Mouse (Mus musculus): ENCODE results near the gene Mbl2. TPM values are rescaled to one million over a fixed set of nuclear protein-coding genes. Genes with fewer than 3 reads are reported as not detected.

Gene Mbl2
- total RNA-seq (2014; rRNA removed): 818 and 1,110 TPM in 2 replicates
- polyA plus RNA-seq (2012; rRNA removed): 406 and 415 TPM in 2 replicates

GRCm38 (mm10) chr19:30232691-30233090 is at the start of gene Mbl2:
Mbl2 (plus strand) TSS chr19:30232942.
- WGBS: 29% methylated on average over 3 of the region's 3 CpGs
- Histone ChIP-seq H3K27me3 (ENCODE audit: control insufficient read depth, insufficient read depth, low read length) (no peaks in the 10 kb centered on the region), H3K36me3 (ENCODE audit: control insufficient read depth, insufficient read depth, low read length) (peaks cover 9% of the 10 kb centered on the region), H3K4me1 (ENCODE audit: control insufficient read depth, insufficient read depth, low read length) (peaks cover 28% of the 10 kb centered on the region), H3K4me3 (ENCODE audit: insufficient read depth, low read depth, low read length) (peak within 1 kb of the TSS; percentile 87), H3K9ac (ENCODE audit: low read depth, low read length) (peak within 1 kb of the TSS; percentile 98), H3K79me2 (ENCODE audit: control insufficient read depth, insufficient read depth, low read length) (no peaks in the 10 kb centered on the region), H3K27ac (replicated peaks; ENCODE audit: insufficient read depth, low read depth, low read length) (peak within 1 kb of the TSS; percentile 100)
- TF ChIP-seq CTCF (IDR thresholded peaks at IDR 0.05; ENCODE audit: low read depth, low read length) (no peak), POLR2A (IDR thresholded peaks at IDR 0.05; ENCODE audit: extremely low read depth, insufficient read depth, low read length) (peak; percentile 32; the same call in 1 of the 2 replicates)
- DNase-seq (ENCODE audit: extremely low read depth, low read depth, low spot score): peak; percentile 93

DNA sequence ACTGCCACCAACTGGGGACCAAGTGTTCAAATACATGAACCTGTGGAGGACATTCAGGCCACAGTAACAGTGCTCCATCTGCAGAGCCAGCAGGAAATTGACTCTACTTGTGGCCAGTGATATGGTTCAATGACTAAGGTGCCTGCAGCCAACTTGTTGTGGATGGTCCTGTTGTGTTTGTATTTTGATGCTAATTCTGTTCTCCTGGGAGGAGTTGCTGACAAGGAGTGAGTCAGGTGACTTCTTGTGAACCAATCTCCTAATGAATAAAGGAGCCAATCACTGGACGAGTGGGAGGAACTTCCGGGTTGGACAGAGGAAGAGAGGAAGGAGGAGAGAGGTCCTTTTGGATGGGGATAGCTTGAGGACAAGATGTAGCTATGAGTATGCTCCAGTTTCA is 47.2 kb upstream of the Mbl2 start:
- no peak overlapping the region for H3K27ac ChIP-seq (replicated peaks; ENCODE audit: insufficient read depth, low read depth, low read length)
- TF ChIP-seq POLR2A (IDR thresholded peaks at IDR 0.05; ENCODE audit: extremely low read depth, insufficient read depth, low read length): no peak
- TF ChIP-seq CTCF (IDR thresholded peaks at IDR 0.05; ENCODE audit: low read depth, low read length): no peak
- no peaks in the 10 kb centered on the region; the same call in 1 of the 2 replicates for H3K27me3 ChIP-seq (ENCODE audit: control insufficient read depth, insufficient read depth, low read length)
- no peaks in the 10 kb centered on the region for H3K36me3 ChIP-seq (ENCODE audit: control insufficient read depth, insufficient read depth, low read length)
- DNase-seq (ENCODE audit: extremely low read depth, low read depth, low spot score): no peak
- WGBS: 86% methylated on average over 2 of the region's 2 CpGs
- peaks cover 1% of the 10 kb centered on the region; the same call in 1 of the 2 replicates for H3K4me1 ChIP-seq (ENCODE audit: control insufficient read depth, insufficient read depth, low read length)
- no peak overlapping the region for H3K4me3 ChIP-seq (ENCODE audit: insufficient read depth, low read depth, low read length)
- no peak overlapping the region for H3K9ac ChIP-seq (ENCODE audit: low read depth, low read length)
- no peaks in the 10 kb centered on the region for H3K79me2 ChIP-seq (ENCODE audit: control insufficient read depth, insufficient read depth, low read length)

DNA sequence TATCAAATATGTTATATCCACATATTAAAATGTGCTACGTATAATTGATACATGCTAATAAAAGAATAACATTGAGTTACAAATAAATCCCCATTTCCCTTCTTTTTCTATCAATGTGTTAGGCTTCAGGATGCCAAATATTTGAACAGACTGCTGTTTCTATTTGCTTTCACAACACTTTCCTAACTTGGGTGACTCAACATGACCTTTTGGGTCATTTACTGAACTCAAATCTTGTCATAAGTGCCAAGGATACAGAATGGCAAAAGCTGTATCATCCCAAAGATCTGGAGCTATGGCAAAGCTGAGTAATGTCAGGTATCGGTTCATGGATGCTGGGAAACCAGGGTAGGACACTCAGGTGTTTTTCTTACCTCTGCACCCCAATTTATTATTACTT is 45.5 kb upstream of the Mbl2 start:
- H3K36me3 ChIP-seq (ENCODE audit: control insufficient read depth, insufficient read depth, low read length): no peaks in the 10 kb centered on the region
- DNase-seq (ENCODE audit: extremely low read depth, low read depth, low spot score): peak; percentile 98
- H3K79me2 ChIP-seq (ENCODE audit: control insufficient read depth, insufficient read depth, low read length): no peaks in the 10 kb centered on the region
- H3K27me3 ChIP-seq (ENCODE audit: control insufficient read depth, insufficient read depth, low read length): no peaks in the 10 kb centered on the region; the same call in 1 of the 2 replicates
- H3K4me3 ChIP-seq (ENCODE audit: insufficient read depth, low read depth, low read length): no peak overlapping the region
- WGBS: 22% methylated on average over 2 of the region's 2 CpGs
- H3K4me1 ChIP-seq (ENCODE audit: control insufficient read depth, insufficient read depth, low read length): peaks cover 1% of the 10 kb centered on the region; the same call in 1 of the 2 replicates
- no peak overlapping the region for H3K9ac ChIP-seq (ENCODE audit: low read depth, low read length)
- TF ChIP-seq CTCF (IDR thresholded peaks at IDR 0.05; ENCODE audit: low read depth, low read length): no peak
- TF ChIP-seq POLR2A (IDR thresholded peaks at IDR 0.05; ENCODE audit: extremely low read depth, insufficient read depth, low read length): no peak
- no peak overlapping the region for H3K27ac ChIP-seq (replicated peaks; ENCODE audit: insufficient read depth, low read depth, low read length)

- Histone ChIP-seq H3K4me1 (ENCODE audit: control insufficient read depth, insufficient read depth, low read length) (no peaks in the 10 kb centered on the region), H3K27ac (replicated peaks; ENCODE audit: insufficient read depth, low read depth, low read length) (peak overlapping the region; percentile 24), H3K4me3 (ENCODE audit: insufficient read depth, low read depth, low read length) (no peak overlapping the region), H3K79me2 (ENCODE audit: control insufficient read depth, insufficient read depth, low read length) (no peaks in the 10 kb centered on the region), H3K9ac (ENCODE audit: low read depth, low read length) (no peak overlapping the region), H3K36me3 (ENCODE audit: control insufficient read depth, insufficient read depth, low read length) (no peaks in the 10 kb centered on the region), H3K27me3 (ENCODE audit: control insufficient read depth, insufficient read depth, low read length) (no peaks in the 10 kb centered on the region)
- TF ChIP-seq CTCF (IDR thresholded peaks at IDR 0.05; ENCODE audit: low read depth, low read length): no peak
- TF ChIP-seq POLR2A (IDR thresholded peaks at IDR 0.05; ENCODE audit: extremely low read depth, insufficient read depth, low read length): no peak
- WGBS: 24% methylated on average over 6 of the region's 6 CpGs
- DNase-seq (ENCODE audit: extremely low read depth, low read depth, low spot score): peak; percentile 96
Measured at GRCm38 (mm10) chr19:30194999-30195398, 37.7 kb upstream of the Mbl2 start.

DNA sequence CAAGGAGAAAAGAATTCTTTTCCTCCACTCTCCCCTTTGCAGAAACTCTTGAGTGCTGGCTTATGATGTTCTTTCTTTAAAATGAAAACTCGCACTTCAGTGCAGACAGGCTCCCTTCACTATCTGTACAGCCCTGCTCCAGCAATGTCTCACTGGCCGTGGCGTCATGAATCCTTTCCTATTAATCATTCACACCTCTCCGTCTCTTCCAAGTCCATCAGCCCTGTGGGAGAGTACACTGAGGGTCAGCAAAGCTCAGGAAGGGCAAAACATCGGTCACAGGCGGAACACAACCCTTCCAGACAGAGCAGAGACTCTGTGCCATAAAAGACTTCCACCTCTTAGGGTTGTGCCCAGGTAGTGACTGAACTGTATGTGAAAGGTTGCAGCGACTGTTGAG is 30.6 kb upstream of the Mbl2 start:
- Histone ChIP-seq H3K4me3 (ENCODE audit: insufficient read depth, low read depth, low read length) (no peak overlapping the region), H3K9ac (ENCODE audit: low read depth, low read length) (peak overlapping the region; percentile 7; the same call in 1 of the 2 replicates), H3K27me3 (ENCODE audit: control insufficient read depth, insufficient read depth, low read length) (no peaks in the 10 kb centered on the region), H3K27ac (replicated peaks; ENCODE audit: insufficient read depth, low read depth, low read length) (peak overlapping the region; percentile 41), H3K4me1 (ENCODE audit: control insufficient read depth, insufficient read depth, low read length) (peaks cover 7% of the 10 kb centered on the region), H3K36me3 (ENCODE audit: control insufficient read depth, insufficient read depth, low read length) (no peaks in the 10 kb centered on the region), H3K79me2 (ENCODE audit: control insufficient read depth, insufficient read depth, low read length) (no peaks in the 10 kb centered on the region)
- 19% methylated on average over 7 of the region's 7 CpGs for whole genome bisulfite sequencing
- peak; percentile 92 for DNase-seq (ENCODE audit: extremely low read depth, low read depth, low spot score)
- no peak for TF ChIP-seq POLR2A (IDR thresholded peaks at IDR 0.05; ENCODE audit: extremely low read depth, insufficient read depth, low read length)
- no peak for TF ChIP-seq CTCF (IDR thresholded peaks at IDR 0.05; ENCODE audit: low read depth, low read length)

GRCm38 (mm10) chr19:30205159-30205816 is 27.5 kb upstream of the Mbl2 start:
- Histone ChIP-seq H3K4me1 (ENCODE audit: control insufficient read depth, insufficient read depth, low read length) (peaks cover 7% of the 10 kb centered on the region), H3K79me2 (ENCODE audit: control insufficient read depth, insufficient read depth, low read length) (no peaks in the 10 kb centered on the region), H3K36me3 (ENCODE audit: control insufficient read depth, insufficient read depth, low read length) (no peaks in the 10 kb centered on the region), H3K27me3 (ENCODE audit: control insufficient read depth, insufficient read depth, low read length) (no peaks in the 10 kb centered on the region), H3K9ac (ENCODE audit: low read depth, low read length) (no peak overlapping the region), H3K4me3 (ENCODE audit: insufficient read depth, low read depth, low read length) (no peak overlapping the region), H3K27ac (replicated peaks; ENCODE audit: insufficient read depth, low read depth, low read length) (no peak overlapping the region)
- peak; percentile 69 for DNase-seq (ENCODE audit: extremely low read depth, low read depth, low spot score)
- TF ChIP-seq POLR2A (IDR thresholded peaks at IDR 0.05; ENCODE audit: extremely low read depth, insufficient read depth, low read length): no peak
- TF ChIP-seq CTCF (IDR thresholded peaks at IDR 0.05; ENCODE audit: low read depth, low read length): peak; percentile 85
- 19% methylated on average over 12 of the region's 12 CpGs for WGBS
